Mouse (Mus musculus): ENCODE measurements around the gene Ptpn13.

Gene Ptpn13

GRCm38 (mm10) chr5:103591846-103592245 is 166.9 kb downstream of the Ptpn13 start:
- no peak for DNase-seq (ENCODE audit: extremely low read depth, low read depth, low spot score)

- DNase-seq (ENCODE audit: extremely low read depth, low read depth, low spot score) = peak; percentile 56
Measured at GRCm38 (mm10) chr5:103592706-103593105, 167.7 kb downstream of the Ptpn13 start.

- DNase-seq (ENCODE audit: extremely low read depth, low read depth, low spot score) = no peak
Measured at GRCm38 (mm10) chr5:103593575-103593974, 168.6 kb downstream of the Ptpn13 start.

- no peak for DNase-seq (ENCODE audit: extremely low read depth, low read depth, low spot score)
Measured at GRCm38 (mm10) chr5:103595394-103596226, 170.6 kb downstream of the Ptpn13 start.

- peak; percentile 78 for DNase-seq (ENCODE audit: extremely low read depth, low read depth, low spot score)
Measured at GRCm38 (mm10) chr5:103596467-103597146, 171.6 kb downstream of the Ptpn13 start.

- no peak for DNase-seq (ENCODE audit: extremely low read depth, low read depth, low spot score)
Measured at GRCm38 (mm10) chr5:103597604-103598003, 172.6 kb downstream of the Ptpn13 start.

GRCm38 (mm10) chr5:103598264-103598663 is 173.3 kb downstream of the Ptpn13 start:
- DNase-seq (ENCODE audit: extremely low read depth, low read depth, low spot score) = no peak

GRCm38 (mm10) chr5:103598881-103599280 is 173.9 kb downstream of the Ptpn13 start:
- DNase-seq (ENCODE audit: extremely low read depth, low read depth, low spot score) = no peak

- no peak for DNase-seq (ENCODE audit: extremely low read depth, low read depth, low spot score)
Measured at GRCm38 (mm10) chr5:103603115-103603893, 178.3 kb downstream of the Ptpn13 start.

- DNase-seq (ENCODE audit: extremely low read depth, low read depth, low spot score) = peak; percentile 66
Measured at GRCm38 (mm10) chr5:103605707-103606106, 180.7 kb downstream of the Ptpn13 start.

GRCm38 (mm10) chr5:103610148-103610547 is 185.2 kb downstream of the Ptpn13 start:
- peak; percentile 95 for DNase-seq (ENCODE audit: extremely low read depth, low read depth, low spot score)

- DNase-seq (ENCODE audit: extremely low read depth, low read depth, low spot score) = peak; percentile 76
Measured at GRCm38 (mm10) chr5:103610856-103611472, 186.0 kb downstream of the Ptpn13 start.

GRCm38 (mm10) chr5:103612316-103612715 is 187.3 kb downstream of the Ptpn13 start:
- DNase-seq (ENCODE audit: extremely low read depth, low read depth, low spot score) = no peak

GRCm38 (mm10) chr5:103614356-103614755 is 189.4 kb downstream of the Ptpn13 start:
- no peak for DNase-seq (ENCODE audit: extremely low read depth, low read depth, low spot score)

GRCm38 (mm10) chr5:103617191-103617590 is 192.2 kb downstream of the Ptpn13 start:
- DNase-seq (ENCODE audit: extremely low read depth, low read depth, low spot score) = no peak

- peak; percentile 87 for DNase-seq (ENCODE audit: extremely low read depth, low read depth, low spot score)
Measured at GRCm38 (mm10) chr5:103620301-103620973, 195.4 kb downstream of the Ptpn13 start.

GRCm38 (mm10) chr5:103622321-103622720 is 197.3 kb downstream of the Ptpn13 start:
- DNase-seq (ENCODE audit: extremely low read depth, low read depth, low spot score) = no peak

- no peak for DNase-seq (ENCODE audit: extremely low read depth, low read depth, low spot score)
Measured at GRCm38 (mm10) chr5:103624831-103625230, 199.8 kb downstream of the Ptpn13 start.

- DNase-seq (ENCODE audit: extremely low read depth, low read depth, low spot score) = no peak
Measured at GRCm38 (mm10) chr5:103628499-103628898, 203.5 kb downstream of the Ptpn13 start.

GRCm38 (mm10) chr5:103629111-103629764 is 204.2 kb downstream of the Ptpn13 start, which contains the start of gene Slc10a6:
Slc10a6 (minus strand) TSS chr5:103629403.
- peak; percentile 77 for DNase-seq (ENCODE audit: extremely low read depth, low read depth, low spot score)

Data from fat pad, adult 2 months (tissue).